Mouse (Mus musculus): ENCODE data around the gene Dpysl4. TPM values are rescaled to one million over a fixed set of nuclear protein-coding genes. Genes with fewer than 3 reads are reported as not detected.

Gene Dpysl4
- total RNA-seq, 2 experiments from 2014 or later = 0.23 to 0.75 TPM

GRCm38 (mm10) chr7:139139921-139140461 lies 54.2 kb downstream of the Dpysl4 start:
- Histone ChIP-seq H3K27ac (no peak overlapping the region), H3K4me3 (no peak overlapping the region)
- intact Hi-C loops (cut with DNase I) = no loop called here
- peak; percentile 24 for DNase-seq
- no peak for TF ChIP-seq CTCF (IDR thresholded peaks at IDR 0.05)

- TF ChIP-seq CTCF (IDR thresholded peaks at IDR 0.05) = no peak
- DNase-seq = no peak
- Histone ChIP-seq H3K27ac (no peak overlapping the region), H3K4me3 (no peak overlapping the region)
- intact Hi-C loops (cut with DNase I) = no loop called here
Observed at GRCm38 (mm10) chr7:139143785-139144184, 58.0 kb downstream of the Dpysl4 start.

GRCm38 (mm10) chr7:139145891-139146290 lies 60.1 kb downstream of the Dpysl4 start:
- no peak for DNase-seq
- intact Hi-C loops (cut with DNase I) = no loop called here
- Histone ChIP-seq H3K4me3 (no peak overlapping the region), H3K27ac (no peak overlapping the region)
- TF ChIP-seq CTCF (IDR thresholded peaks at IDR 0.05) = no peak

GRCm38 (mm10) chr7:139147360-139147759 lies 61.6 kb downstream of the Dpysl4 start:
- Histone ChIP-seq H3K4me3 (no peak overlapping the region), H3K27ac (no peak overlapping the region)
- intact Hi-C loops (cut with DNase I) = no loop called here
- no peak for TF ChIP-seq CTCF (IDR thresholded peaks at IDR 0.05)
- no peak for DNase-seq

- no peak for DNase-seq
- no peak for TF ChIP-seq CTCF (IDR thresholded peaks at IDR 0.05)
- intact Hi-C loops (cut with DNase I) = no loop called here
- no peak overlapping the region for H3K4me3 ChIP-seq
- H3K27ac ChIP-seq = no peak overlapping the region
Observed at GRCm38 (mm10) chr7:139149373-139149772, 63.6 kb downstream of the Dpysl4 start.

GRCm38 (mm10) chr7:139151116-139151515 lies 65.3 kb downstream of the Dpysl4 start:
- intact Hi-C loops (cut with DNase I) = no loop called here
- DNase-seq = no peak
- Histone ChIP-seq H3K4me3 (no peak overlapping the region), H3K27ac (no peak overlapping the region)
- no peak for TF ChIP-seq CTCF (IDR thresholded peaks at IDR 0.05)

Other genes starting within 250 kb of the Dpysl4 start
- gene Ppp2r2d, start 239.9 kb upstream of the Dpysl4 start, total RNA-seq (2021) = 10 to 100 TPM; 42.5 to 43.5 TPM
- 10 to 100 TPM; 29.6 to 31.8 TPM for gene Mapk1ip1, start 239.7 kb upstream of the Dpysl4 start, total RNA-seq (2021)
- gene Bnip3, start 176.5 kb upstream of the Dpysl4 start, total RNA-seq (2021) = 100 to 1,000 TPM; 269 to 303 TPM
- gene Jakmip3, start 145.3 kb upstream of the Dpysl4 start, total RNA-seq (2021) = under 1 TPM; 0.15 to 0.28 TPM
- 1 to 10 TPM; 1.6 to 4.0 TPM for gene Lrrc27, start 127.0 kb downstream of the Dpysl4 start, total RNA-seq (2021)
- under 1 TPM in 1 of 2 experiments, not detected in 1; 0.73 TPM for gene Stk32c, start 127.3 kb downstream of the Dpysl4 start, total RNA-seq (2021)
- 1 to 10 TPM; 3.0 to 7.4 TPM for gene Pwwp2b, start 162.5 kb downstream of the Dpysl4 start, total RNA-seq (2021)